Mouse (Mus musculus): ENCODE data around the gene Rgs13. TPM values are rescaled to one million over a fixed set of nuclear protein-coding genes. Genes with fewer than 3 reads are reported as not detected.
"Not testable (repeated sequence)": the region's sequence is repeated elsewhere in the genome, so short reads cannot be mapped to it uniquely, and the experiment has no call there.

Rgs13 gene
- polyA plus RNA-seq, 1 experiment = not detected

DNA sequence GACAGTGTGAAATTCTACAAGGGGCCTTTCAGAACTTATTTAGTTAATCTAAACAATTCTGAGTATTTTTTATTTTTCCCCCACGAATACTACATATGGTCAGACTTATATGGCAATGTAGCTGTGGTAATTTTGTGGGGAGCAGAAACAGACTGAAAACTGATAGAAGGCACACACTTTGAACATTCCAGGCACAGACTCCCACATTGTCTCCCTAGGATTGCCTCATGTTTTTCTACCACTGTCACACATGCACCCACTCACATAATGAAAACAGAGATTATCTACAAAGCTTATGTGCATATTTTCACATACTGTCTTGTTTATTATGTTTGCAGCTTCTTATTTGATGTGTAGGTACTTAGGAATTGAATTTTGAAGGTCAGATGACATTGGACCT, 9.4 kb downstream of the Rgs13 start:
- Histone ChIP-seq H3K4me1 (ENCODE audit: control insufficient read depth, insufficient read depth, low read length) (no peaks in the 10 kb centered on the region), H3K27ac (ENCODE audit: insufficient read depth, low read depth, low read length) (no peak overlapping the region), H3K4me3 (ENCODE audit: insufficient read depth, low read depth, low read length) (no peak overlapping the region)
- TF ChIP-seq POLR2A (IDR thresholded peaks at IDR 0.05; ENCODE audit: insufficient read depth, low read depth, low read length) (no peak), CTCF (IDR thresholded peaks at IDR 0.05; ENCODE audit: insufficient read depth, low read depth, low read length) (no peak)
- 85% methylated on average over 1 of the region's 1 CpGs for whole genome bisulfite sequencing

DNA sequence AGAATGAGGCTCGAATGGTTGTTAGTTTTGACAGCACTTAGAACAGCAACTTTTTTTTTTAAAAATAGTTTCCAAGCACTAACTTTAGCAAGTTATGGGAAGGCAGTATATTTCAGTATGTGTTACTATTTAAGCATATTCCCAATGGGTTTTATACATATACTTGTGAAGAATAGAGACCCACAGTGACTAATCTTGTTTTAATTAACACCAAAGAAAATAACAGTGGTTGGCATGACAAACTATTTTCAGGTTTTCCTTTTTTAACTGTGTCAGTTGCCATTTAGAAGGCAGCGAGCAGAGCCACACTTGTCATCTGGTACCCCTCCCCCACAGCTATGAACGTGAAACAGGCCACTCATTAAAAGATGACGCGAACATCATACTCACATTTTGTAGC, 10.3 kb downstream of the Rgs13 start:
- Histone ChIP-seq H3K4me3 (ENCODE audit: insufficient read depth, low read depth, low read length) (no peak overlapping the region), H3K4me1 (ENCODE audit: control insufficient read depth, insufficient read depth, low read length) (no peaks in the 10 kb centered on the region), H3K27ac (ENCODE audit: insufficient read depth, low read depth, low read length) (no peak overlapping the region)
- TF ChIP-seq POLR2A (IDR thresholded peaks at IDR 0.05; ENCODE audit: insufficient read depth, low read depth, low read length) (no peak), CTCF (IDR thresholded peaks at IDR 0.05; ENCODE audit: insufficient read depth, low read depth, low read length) (no peak)
- WGBS = 64% methylated on average over 5 of the region's 5 CpGs

DNA sequence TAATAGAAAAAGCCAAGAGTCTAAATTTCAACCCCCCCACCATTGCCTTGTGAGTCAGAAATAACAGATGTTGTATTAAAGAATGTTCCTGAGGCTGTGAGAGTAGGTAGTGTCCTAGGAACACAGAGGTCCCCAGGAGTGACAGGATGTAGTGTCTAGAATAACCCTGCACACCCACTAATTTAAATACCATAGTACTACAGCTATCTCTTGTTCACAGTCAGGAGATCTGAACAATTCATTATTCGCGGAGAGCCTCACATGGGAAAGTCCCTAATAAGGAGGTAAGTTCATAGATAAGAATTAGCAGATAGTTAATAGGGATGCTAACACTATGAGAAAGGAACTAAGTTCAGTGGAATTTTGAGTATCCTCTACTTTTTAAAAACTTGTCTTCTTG, 10.9 kb downstream of the Rgs13 start:
- Histone ChIP-seq H3K27ac (ENCODE audit: insufficient read depth, low read depth, low read length) (no peak overlapping the region), H3K4me1 (ENCODE audit: control insufficient read depth, insufficient read depth, low read length) (no peaks in the 10 kb centered on the region), H3K4me3 (ENCODE audit: insufficient read depth, low read depth, low read length) (no peak overlapping the region)
- WGBS = 83% methylated on average over 2 of the region's 2 CpGs
- no peak for TF ChIP-seq CTCF (IDR thresholded peaks at IDR 0.05; ENCODE audit: insufficient read depth, low read depth, low read length)
- no peak for TF ChIP-seq POLR2A (IDR thresholded peaks at IDR 0.05; ENCODE audit: insufficient read depth, low read depth, low read length)

DNA sequence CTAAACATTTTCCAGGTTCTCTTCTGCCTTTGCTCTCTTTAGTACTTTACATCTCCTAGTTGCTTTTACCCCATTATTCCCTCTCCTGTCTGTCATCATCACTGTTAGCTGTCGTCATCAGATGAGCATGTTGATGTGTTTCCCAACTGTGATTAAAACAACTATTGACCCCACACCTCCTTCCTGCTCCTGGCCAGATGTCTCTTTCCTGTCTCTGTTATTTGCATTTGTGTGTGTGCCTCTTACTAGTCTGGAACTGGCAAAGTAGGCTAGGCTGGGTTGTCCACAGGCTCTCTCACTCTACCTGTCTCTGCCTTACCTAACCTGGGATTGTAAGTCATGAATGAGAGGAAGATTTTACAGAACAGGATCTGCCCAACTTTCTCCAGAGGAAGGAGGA, 24.6 kb downstream of the Rgs13 start:
- H3K4me3 ChIP-seq (ENCODE audit: insufficient read depth, low read depth, low read length) = no peak overlapping the region
- no peak overlapping the region for H3K27ac ChIP-seq (ENCODE audit: insufficient read depth, low read depth, low read length)
- H3K4me1 ChIP-seq (ENCODE audit: control insufficient read depth, insufficient read depth, low read length) = no peaks in the 10 kb centered on the region; the same call in 1 of the 2 replicates
- 54% methylated on average over 1 of the region's 1 CpGs for WGBS
- TF ChIP-seq POLR2A (IDR thresholded peaks at IDR 0.05; ENCODE audit: insufficient read depth, low read depth, low read length) = no peak
- TF ChIP-seq CTCF (IDR thresholded peaks at IDR 0.05; ENCODE audit: insufficient read depth, low read depth, low read length) = no peak

- Histone ChIP-seq H3K4me3 (ENCODE audit: insufficient read depth, low read depth, low read length) (no peak overlapping the region), H3K4me1 (ENCODE audit: control insufficient read depth, insufficient read depth, low read length) (no peaks in the 10 kb centered on the region; the same call in 1 of the 2 replicates), H3K27ac (ENCODE audit: insufficient read depth, low read depth, low read length) (no peak overlapping the region)
- WGBS = 82% methylated on average over 1 of the region's 1 CpGs
- no peak for TF ChIP-seq POLR2A (IDR thresholded peaks at IDR 0.05; ENCODE audit: insufficient read depth, low read depth, low read length)
- TF ChIP-seq CTCF (IDR thresholded peaks at IDR 0.05; ENCODE audit: insufficient read depth, low read depth, low read length) = no peak
These were observed 25.0 kb downstream of the Rgs13 start for GRCm38 (mm10) chr1:144152184-144152525.

DNA sequence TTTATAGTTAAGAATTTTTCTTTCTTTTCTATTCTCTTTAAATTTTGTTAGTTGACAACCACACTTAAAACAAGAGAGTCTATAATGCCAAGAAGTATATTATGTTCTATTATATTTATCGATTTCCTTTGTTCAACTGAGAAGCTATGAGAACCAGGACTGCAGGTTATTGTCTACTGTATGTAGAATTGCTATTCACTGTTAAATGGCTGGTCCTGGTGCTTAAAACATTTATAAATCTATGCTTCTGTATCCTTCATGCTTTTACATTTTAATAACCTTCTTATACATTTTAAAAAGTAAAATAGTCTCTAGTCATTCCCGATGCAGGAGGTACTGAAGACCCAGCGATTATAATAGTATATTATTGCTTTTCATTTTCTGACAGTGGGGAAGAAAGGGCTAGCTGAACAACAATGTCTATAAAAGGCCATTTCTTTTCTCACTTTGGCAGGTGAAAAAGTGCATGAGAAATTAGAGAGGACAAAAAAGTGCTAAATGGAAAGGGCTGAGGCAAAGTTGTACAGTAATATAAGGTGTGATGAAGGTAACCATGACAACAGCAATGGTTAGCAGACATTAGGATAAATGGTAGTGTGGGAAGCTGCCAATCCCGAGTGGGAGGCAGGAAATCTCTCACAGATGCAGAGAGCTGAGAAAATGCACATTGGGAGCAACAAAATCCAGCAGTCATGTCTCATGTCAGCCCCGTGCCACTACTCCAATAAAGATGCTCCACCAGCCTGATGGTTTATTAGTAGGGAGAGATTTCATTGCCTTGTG, 25.6 kb downstream of the Rgs13 start:
- H3K27ac ChIP-seq (ENCODE audit: insufficient read depth, low read depth, low read length) = no peak overlapping the region
- TF ChIP-seq POLR2A (IDR thresholded peaks at IDR 0.05; ENCODE audit: insufficient read depth, low read depth, low read length) = no peak
- no peak overlapping the region for H3K4me3 ChIP-seq (ENCODE audit: insufficient read depth, low read depth, low read length)
- H3K4me1 ChIP-seq (ENCODE audit: control insufficient read depth, insufficient read depth, low read length) = no peaks in the 10 kb centered on the region; the same call in 1 of the 2 replicates
- WGBS = 42% methylated on average over 5 of the region's 5 CpGs

DNA sequence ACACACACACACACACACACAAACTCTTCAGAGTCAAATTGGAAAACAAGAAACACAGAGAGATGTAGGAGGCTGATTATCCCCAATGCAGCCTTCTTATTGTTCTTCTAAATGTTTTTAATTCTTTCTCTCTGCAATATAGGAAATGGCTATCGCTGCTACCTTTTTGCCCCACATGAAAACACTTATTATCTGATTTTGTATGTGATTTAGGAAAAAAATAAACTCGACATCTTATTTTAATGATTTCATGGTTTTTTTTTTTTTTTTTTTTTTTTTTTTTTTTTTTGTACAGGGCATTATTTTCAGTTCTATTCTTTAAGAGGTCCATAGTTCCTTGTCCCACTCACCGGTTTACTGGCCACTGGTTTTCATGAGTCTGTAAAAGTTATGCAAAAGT, 27.2 kb downstream of the Rgs13 start:
- no peak for TF ChIP-seq POLR2A (IDR thresholded peaks at IDR 0.05; ENCODE audit: insufficient read depth, low read depth, low read length)
- no peak for TF ChIP-seq CTCF (IDR thresholded peaks at IDR 0.05; ENCODE audit: insufficient read depth, low read depth, low read length)
- no peaks in the 10 kb centered on the region; the same call in 1 of the 2 replicates for H3K4me1 ChIP-seq (ENCODE audit: control insufficient read depth, insufficient read depth, low read length)
- WGBS = 78% methylated on average over 3 of the region's 3 CpGs

DNA sequence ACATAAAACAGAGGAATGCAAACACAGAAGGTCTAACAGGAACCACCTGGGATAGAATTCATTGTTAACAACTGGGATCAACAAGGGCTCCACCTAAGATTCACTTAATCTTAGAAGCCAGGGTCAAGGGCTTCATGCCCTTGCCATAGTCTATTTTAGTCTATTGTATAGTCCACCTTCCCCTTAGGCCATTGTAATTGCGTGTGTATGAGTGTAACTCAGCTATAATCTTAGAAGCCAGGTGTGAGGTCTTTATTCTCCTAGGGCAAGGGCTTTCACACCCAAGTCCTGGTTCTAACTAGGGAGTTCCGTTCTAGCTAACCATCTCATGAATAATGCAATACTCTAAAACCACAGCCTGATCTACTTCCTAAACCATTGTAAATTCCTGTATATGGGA, 35.8 kb downstream of the Rgs13 start:
- H3K4me1 ChIP-seq (ENCODE audit: control insufficient read depth, insufficient read depth, low read length); H3K27ac ChIP-seq (ENCODE audit: insufficient read depth, low read depth, low read length); H3K4me3 ChIP-seq (ENCODE audit: insufficient read depth, low read depth, low read length): not testable (repeated sequence)
- 89% methylated on average over 2 of the region's 2 CpGs for WGBS

More for the DNA sequence above, 27.2 kb downstream of the Rgs13 start:
- Histone ChIP-seq H3K27ac (ENCODE audit: insufficient read depth, low read depth, low read length) (no peak overlapping the region), H3K4me3 (ENCODE audit: insufficient read depth, low read depth, low read length) (no peak overlapping the region)

DNA sequence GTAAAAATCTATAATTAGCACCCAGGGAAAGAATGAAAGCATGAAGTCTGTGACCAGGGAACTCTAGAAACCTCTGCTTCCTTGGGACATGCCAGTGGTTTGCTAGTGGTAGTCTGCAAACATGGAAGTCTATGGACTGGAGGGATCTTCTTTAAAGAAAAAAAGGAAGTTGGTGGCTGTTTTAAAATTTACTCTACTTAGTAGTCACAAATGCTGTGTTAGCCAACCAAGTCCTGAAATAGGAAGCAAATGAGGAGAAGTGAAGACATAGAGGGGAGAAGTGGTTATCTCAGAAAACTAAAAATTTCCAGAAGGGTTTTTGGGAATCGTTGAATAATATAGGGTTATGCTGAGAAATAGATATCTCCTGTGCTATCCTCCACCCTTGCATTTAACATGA, 37.3 kb downstream of the Rgs13 start:
- TF ChIP-seq CTCF (IDR thresholded peaks at IDR 0.05; ENCODE audit: insufficient read depth, low read depth, low read length) (no peak), POLR2A (IDR thresholded peaks at IDR 0.05; ENCODE audit: insufficient read depth, low read depth, low read length) (no peak)
- Histone ChIP-seq H3K27ac (ENCODE audit: insufficient read depth, low read depth, low read length) (no peak overlapping the region), H3K4me1 (ENCODE audit: control insufficient read depth, insufficient read depth, low read length) (no peaks in the 10 kb centered on the region), H3K4me3 (ENCODE audit: insufficient read depth, low read depth, low read length) (no peak overlapping the region)
- 98% methylated on average over 1 of the region's 1 CpGs for WGBS

DNA sequence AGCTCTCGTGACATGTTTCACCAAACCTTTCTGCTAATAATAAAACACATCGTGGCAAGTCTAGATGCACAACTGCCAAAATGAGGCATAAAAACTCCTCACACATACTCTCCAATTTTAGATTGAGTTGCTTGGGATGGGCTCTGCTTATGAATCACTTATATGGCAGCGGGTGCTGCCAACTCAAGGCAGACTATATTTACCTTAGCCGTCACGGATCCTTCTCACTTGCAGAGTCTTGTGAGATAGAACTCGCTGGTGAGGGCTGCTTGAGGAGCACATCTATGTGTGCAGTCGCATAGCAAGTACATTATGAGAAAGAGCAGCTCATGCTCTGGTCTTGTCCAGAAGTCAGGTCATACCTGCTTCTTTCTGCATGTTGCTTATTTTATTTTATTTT, 49.2 kb downstream of the Rgs13 start:
- H3K27ac ChIP-seq (ENCODE audit: insufficient read depth, low read depth, low read length) = no peak overlapping the region
- no peak overlapping the region for H3K4me3 ChIP-seq (ENCODE audit: insufficient read depth, low read depth, low read length)
- H3K4me1 ChIP-seq (ENCODE audit: control insufficient read depth, insufficient read depth, low read length) = no peaks in the 10 kb centered on the region
- TF ChIP-seq CTCF (IDR thresholded peaks at IDR 0.05; ENCODE audit: insufficient read depth, low read depth, low read length) (no peak), POLR2A (IDR thresholded peaks at IDR 0.05; ENCODE audit: insufficient read depth, low read depth, low read length) (no peak)
- WGBS = 82% methylated on average over 7 of the region's 7 CpGs
